Mouse (Mus musculus) kidney, postnatal 25 days (tissue): ENCODE measurements at regions not wholly inside any gene's neighbourhood (a gene's known extent, or its start where the extent isn't known, plus 50 kb on each side); places are given as distances from the start of the nearest gene placed in this dataset.
"Not testable (repeated sequence)": the region's sequence is repeated elsewhere in the genome, so short reads cannot be mapped to it uniquely, and the experiment has no call there.

Experiments used
- DNase-seq, 2 experiments: peaks; one replicate each; pipeline ENCODE4 v3.0.0; 2021; ENCODE audit warnings: mixed read lengths in 2 of 2

- DNase-seq: no peak
These were observed 50.7 kb upstream of the Wdr26 start for GRCm38 (mm10) chr1:181262496-181262895.

- DNase-seq: no peak
These were observed 51.4 kb upstream of the Wdr26 start for GRCm38 (mm10) chr1:181263216-181263615.

GRCm38 (mm10) chr1:181270469-181270868 lies 58.7 kb upstream of the Wdr26 start:
- peak in 1 of 2 experiments; percentile 66 for DNase-seq

GRCm38 (mm10) chr1:181271164-181271563 lies 59.4 kb upstream of the Wdr26 start:
- DNase-seq: no peak

GRCm38 (mm10) chr1:181271821-181272220 lies 60.0 kb upstream of the Wdr26 start:
- peak; percentile 27 to 64 for DNase-seq

- DNase-seq: peak; percentile 84 to 89
These were observed 61.0 kb upstream of the Wdr26 start for GRCm38 (mm10) chr1:181272622-181273296.

- no peak for DNase-seq
These were observed 61.9 kb upstream of the Wdr26 start for GRCm38 (mm10) chr1:181273540-181274204.

GRCm38 (mm10) chr1:181280826-181281225 lies 69.0 kb upstream of the Wdr26 start:
- DNase-seq: no peak

GRCm38 (mm10) chr1:181282986-181283385 lies 69.4 kb upstream of the Cnih3 start:
- DNase-seq: not testable (repeated sequence)

- DNase-seq: not testable (repeated sequence)
These were observed 68.9 kb upstream of the Cnih3 start for GRCm38 (mm10) chr1:181283539-181283938.

- DNase-seq: no peak
These were observed 67.9 kb upstream of the Cnih3 start for GRCm38 (mm10) chr1:181284301-181285197.

GRCm38 (mm10) chr1:181285600-181285999 lies 66.8 kb upstream of the Cnih3 start:
- DNase-seq: peak; percentile 27 to 56

- DNase-seq: peak; percentile 73 to 85
These were observed 66.3 kb upstream of the Cnih3 start for GRCm38 (mm10) chr1:181286146-181286545.

- no peak for DNase-seq
These were observed 65.3 kb upstream of the Cnih3 start for GRCm38 (mm10) chr1:181287166-181287565.

GRCm38 (mm10) chr1:181289385-181290035 lies 62.9 kb upstream of the Cnih3 start:
- no peak for DNase-seq

- DNase-seq: no peak
These were observed 61.2 kb upstream of the Cnih3 start for GRCm38 (mm10) chr1:181291202-181291601.

- no peak for DNase-seq
These were observed 60.5 kb upstream of the Cnih3 start for GRCm38 (mm10) chr1:181291966-181292365.

GRCm38 (mm10) chr1:181293079-181293865 lies 59.2 kb upstream of the Cnih3 start:
- DNase-seq: peak; percentile 45 to 72

GRCm38 (mm10) chr1:181295651-181296050 lies 56.8 kb upstream of the Cnih3 start:
- no peak for DNase-seq

- no peak for DNase-seq
These were observed 54.4 kb upstream of the Cnih3 start for GRCm38 (mm10) chr1:181298063-181298462.

GRCm38 (mm10) chr1:181299075-181299665 lies 53.3 kb upstream of the Cnih3 start:
- DNase-seq: no peak

- DNase-seq: no peak
These were observed 52.6 kb upstream of the Cnih3 start for GRCm38 (mm10) chr1:181299826-181300225.
